8 mouse cellular contexts compared by ENCODE assay signal in genomic region chr11:94979462-94980179, GRCm38 (mm10). TPM values are rescaled to one million over a fixed set of nuclear protein-coding genes. Genes with fewer than 3 reads are reported as not detected.
DNase-seq lines count a peak whose midpoint lies in the region; ATAC-seq and TF ChIP-seq lines count a peak whose summit lies in the region.
"Had no signal": no experiment of that assay in that cellular context is flagged by ENCODE, and none has a peak within 500 bp of the region (broad histone marks: within the 10 kb centered on the region; RNA-seq: fewer than 3 reads in every experiment).

No protein-coding gene starts in this region.

- no peak overlapping the region for H3K9ac ChIP-seq in lung, embryonic 15.5 days
- peak overlapping the region; percentile 21 for H3K9ac ChIP-seq in forebrain, embryonic 11.5 days (ENCODE audit: low read length)
- H3K9ac ChIP-seq in intestine, postnatal 0 days (ENCODE audit: low read depth, low read length) = 0 out of 2 replicates have a peak overlapping the region, but pooled peaks have one; percentile 7
- peak overlapping the region; percentile 43; the same call in 1 of the 2 replicates for H3K9ac ChIP-seq in neural tube, embryonic 13.5 days

- no peaks in the 10 kb centered on the region for H3K36me3 ChIP-seq in lung, embryonic 15.5 days
- H3K36me3 ChIP-seq in forebrain, embryonic 11.5 days (ENCODE audit: control insufficient read depth, insufficient read depth, low read length) = no peaks in the 10 kb centered on the region
- H3K36me3 ChIP-seq in intestine, postnatal 0 days (ENCODE audit: control insufficient read depth, insufficient read depth) = no peaks in the 10 kb centered on the region
- H3K36me3 ChIP-seq in neural tube, embryonic 13.5 days = no peaks in the 10 kb centered on the region

- H3K27me3 ChIP-seq in lung, embryonic 15.5 days = no peaks in the 10 kb centered on the region; the same call in 1 of the 2 replicates
- no peaks in the 10 kb centered on the region for H3K27me3 ChIP-seq in forebrain, embryonic 11.5 days (ENCODE audit: control insufficient read depth, insufficient read depth, low read length)
- H3K27me3 ChIP-seq in intestine, postnatal 0 days (replicated peaks; ENCODE audit: control insufficient read depth, insufficient read depth, low read length) = no peaks in the 10 kb centered on the region
- no peaks in the 10 kb centered on the region for H3K27me3 ChIP-seq in neural tube, embryonic 13.5 days

- peak overlapping the region; percentile 51 for H3K4me2 ChIP-seq in lung, embryonic 15.5 days
- peak overlapping the region; percentile 38; the same call in 1 of the 2 replicates for H3K4me2 ChIP-seq in forebrain, embryonic 11.5 days (ENCODE audit: low read depth, low read length, severe bottlenecking)
- H3K4me2 ChIP-seq in intestine, postnatal 0 days (replicated peaks; ENCODE audit: low read depth) = peak overlapping the region; percentile 51
- H3K4me2 ChIP-seq in neural tube, embryonic 13.5 days = peak overlapping the region; percentile 48

- no peak overlapping the region for H3K27ac ChIP-seq in lung, embryonic 15.5 days
- H3K27ac ChIP-seq in forebrain, embryonic 11.5 days (ENCODE audit: low read depth, low read length) = no peak overlapping the region
- no peak overlapping the region for H3K27ac ChIP-seq in intestine, postnatal 0 days (ENCODE audit: low read depth, low read length)
- H3K27ac ChIP-seq in neural tube, embryonic 13.5 days (replicated peaks) = peak overlapping the region; percentile 93

- H3K4me1 ChIP-seq in lung, embryonic 15.5 days = peaks cover 15% of the 10 kb centered on the region; the same call in 1 of the 2 replicates
- no peaks in the 10 kb centered on the region for H3K4me1 ChIP-seq in forebrain, embryonic 11.5 days (replicated peaks; ENCODE audit: control insufficient read depth, insufficient read depth, low read length)
- no peaks in the 10 kb centered on the region for H3K4me1 ChIP-seq in intestine, postnatal 0 days (replicated peaks; ENCODE audit: control insufficient read depth, insufficient read depth, low read length)
- peaks cover 22% of the 10 kb centered on the region for H3K4me1 ChIP-seq in neural tube, embryonic 13.5 days (replicated peaks)

- H3K4me3 ChIP-seq in lung, embryonic 15.5 days = no peak overlapping the region
- no peak overlapping the region for H3K4me3 ChIP-seq in forebrain, embryonic 11.5 days (ENCODE audit: low read depth, low read length)
- no peak overlapping the region for H3K4me3 ChIP-seq in intestine, postnatal 0 days (ENCODE audit: low read depth, low read length)
- peak overlapping the region; percentile 20 for H3K4me3 ChIP-seq in neural tube, embryonic 13.5 days

- 70% methylated on average over 11 of the region's 11 CpGs for WGBS in lung, embryonic 15.5 days
- 78% methylated on average over 11 of the region's 11 CpGs for WGBS in forebrain, embryonic 11.5 days
- WGBS in intestine, postnatal 0 days = 75% methylated on average over 11 of the region's 11 CpGs
- WGBS in neural tube, embryonic 13.5 days = 79% methylated on average over 11 of the region's 11 CpGs

- no peaks in the 10 kb centered on the region for H3K9me3 ChIP-seq in lung, embryonic 15.5 days
- no peaks in the 10 kb centered on the region for H3K9me3 ChIP-seq in forebrain, embryonic 11.5 days (ENCODE audit: control insufficient read depth, low read length)
- H3K9me3 ChIP-seq in intestine, postnatal 0 days (ENCODE audit: control insufficient read depth) = no peaks in the 10 kb centered on the region
- no peaks in the 10 kb centered on the region for H3K9me3 ChIP-seq in neural tube, embryonic 13.5 days

- no peak for TF ChIP-seq CTCF in intestine, postnatal 0 days (IDR thresholded peaks at IDR 0.05; ENCODE audit: low read depth)

- no peak for ATAC-seq in lung, embryonic 15.5 days (ENCODE audit: borderline replicate concordance, extremely low read depth, low FRiP score, low TSS enrichment)
- ATAC-seq in forebrain, embryonic 11.5 days (replicated peaks; ENCODE audit: low FRiP score) = no peak
- ATAC-seq in intestine, postnatal 0 days = no peak
- ATAC-seq in neural tube, embryonic 13.5 days (ENCODE audit: low read depth) = peak; percentile 33; the same call in 1 of the 2 replicates

- no peak for DNase-seq in lung, postnatal 4 days
- no peak for DNase-seq in forebrain, embryonic 11.5 days (ENCODE audit: low spot score)
- DNase-seq in thymus, adult 18-20 months = no peak
- DNase-seq in right cerebral cortex, postnatal 10 days (ENCODE audit: low spot score in 2 of 2) = no peak

RNA-seq across cellular contexts. Expression of gene Sgca, which starts 3.5 kb away (rescaled TPM):
- polyA plus RNA-seq in lung, embryonic 15.5 days (2015; fragmentation: Nextera tagmentation; extraction: Ambion mirVana) = 0.69 and 0.96 TPM in 2 replicates
- polyA plus RNA-seq in forebrain, embryonic 11.5 days (2014; fragmentation: Nextera tagmentation; extraction: Ambion mirVana) = not detected in 2 replicates
- 0.18 and 0.55 TPM in 2 replicates for polyA plus RNA-seq in intestine, postnatal 0 days (2015; fragmentation: Nextera tagmentation; extraction: Ambion mirVana)
- polyA plus RNA-seq in neural tube, embryonic 13.5 days (2015; fragmentation: Nextera tagmentation; extraction: Ambion mirVana) = 1.8 TPM in 1 of 2 replicates, not detected in the other

RNA-seq across cellular contexts. Expression of gene Ppp1r9b, which starts 11.2 kb away (rescaled TPM):
- 8.8 and 9.3 TPM in 2 replicates for polyA plus RNA-seq in lung, embryonic 15.5 days (2015; fragmentation: Nextera tagmentation; extraction: Ambion mirVana)
- polyA plus RNA-seq in forebrain, embryonic 11.5 days (2014; fragmentation: Nextera tagmentation; extraction: Ambion mirVana) = 17.2 and 18.6 TPM in 2 replicates
- 6.3 and 7.1 TPM in 2 replicates for polyA plus RNA-seq in intestine, postnatal 0 days (2015; fragmentation: Nextera tagmentation; extraction: Ambion mirVana)
- 18.0 and 19.3 TPM in 2 replicates for polyA plus RNA-seq in neural tube, embryonic 13.5 days (2015; fragmentation: Nextera tagmentation; extraction: Ambion mirVana)

RNA-seq across cellular contexts. Expression of gene Hils1, which starts 12.2 kb away (rescaled TPM):
- not detected in 2 replicates for polyA plus RNA-seq in lung, embryonic 15.5 days (2015; fragmentation: Nextera tagmentation; extraction: Ambion mirVana)
- polyA plus RNA-seq in forebrain, embryonic 11.5 days (2014; fragmentation: Nextera tagmentation; extraction: Ambion mirVana) = not detected in 2 replicates
- not detected in 2 replicates for polyA plus RNA-seq in intestine, postnatal 0 days (2015; fragmentation: Nextera tagmentation; extraction: Ambion mirVana)
- not detected in 2 replicates for polyA plus RNA-seq in neural tube, embryonic 13.5 days (2015; fragmentation: Nextera tagmentation; extraction: Ambion mirVana)
- polyA plus RNA-seq: frontal cortex, adult 2 months had no signal

RNA-seq across cellular contexts. Expression of gene Samd14, which starts 30.1 kb away (rescaled TPM):
- 17.1 and 17.4 TPM in 2 replicates for polyA plus RNA-seq in lung, embryonic 15.5 days (2015; fragmentation: Nextera tagmentation; extraction: Ambion mirVana)
- 56.8 and 59.2 TPM in 2 replicates for polyA plus RNA-seq in forebrain, embryonic 11.5 days (2014; fragmentation: Nextera tagmentation; extraction: Ambion mirVana)
- polyA plus RNA-seq in intestine, postnatal 0 days (2015; fragmentation: Nextera tagmentation; extraction: Ambion mirVana) = 6.5 and 6.9 TPM in 2 replicates
- 133 and 151 TPM in 2 replicates for polyA plus RNA-seq in neural tube, embryonic 13.5 days (2015; fragmentation: Nextera tagmentation; extraction: Ambion mirVana)

RNA-seq across cellular contexts. Expression of gene Col1a1, which starts 43.6 kb away (rescaled TPM):
- 1,191 and 1,256 TPM in 2 replicates for polyA plus RNA-seq in lung, embryonic 15.5 days (2015; fragmentation: Nextera tagmentation; extraction: Ambion mirVana)
- polyA plus RNA-seq in forebrain, embryonic 11.5 days (2014; fragmentation: Nextera tagmentation; extraction: Ambion mirVana) = 163 and 164 TPM in 2 replicates
- polyA plus RNA-seq in intestine, postnatal 0 days (2015; fragmentation: Nextera tagmentation; extraction: Ambion mirVana) = 338 and 367 TPM in 2 replicates
- polyA plus RNA-seq in neural tube, embryonic 13.5 days (2015; fragmentation: Nextera tagmentation; extraction: Ambion mirVana) = 187 and 207 TPM in 2 replicates
